Mouse (Mus musculus) embryonic fibroblast, embryonic 13.5 days (primary cell): ENCODE data around the gene Map2k4.

ENCODE experiments used
- CTCF ChIP-seq: IDR thresholded peaks from 2 replicates; pipeline ENCODE4 v1.5.1; 2011; ENCODE audit warnings: mild to moderate bottlenecking, control low read depth, low read length, moderate library complexity, borderline replicate concordance; ENCODE audit not compliant: insufficient read depth
- POLR2A ChIP-seq: IDR thresholded peaks from 2 replicates; pipeline ENCODE4 v1.6.1; 2011; ENCODE audit warnings: low read depth, mild to moderate bottlenecking, control low read depth, low read length, moderate library complexity

GRCm38 (mm10) chr11:65753593-65753992 lies 34.5 kb downstream of the Map2k4 start:
- TF ChIP-seq CTCF = no peak
- TF ChIP-seq POLR2A = no peak
